Mouse (Mus musculus) embryonic facial prominence, embryonic 13.5 days (tissue): ENCODE data around the gene Scyl1. TPM values are rescaled to one million over a fixed set of nuclear protein-coding genes. Genes with fewer than 3 reads are reported as not detected.

ENCODE experiments used
- polyA plus RNA-seq: library from polyadenylated mRNA; unstranded; fragments of >200 nt; fragmentation: Nextera tagmentation; extraction: Ambion mirVana; gene quantifications from 2 replicates; pipeline ENCODE4 v1.2.1, GENCODE M21; 2015

The Scyl1 gene
- polyA plus RNA-seq, 1 experiment from 2014 or later = 75.3 TPM

Other genes starting within 250 kb of the Scyl1 start
- 5.8 and 6.4 TPM in 2 replicates for gene Ovol1, start 210.8 kb downstream of the Scyl1 start, polyA plus RNA-seq
- gene Ap5b1, start 203.4 kb downstream of the Scyl1 start, polyA plus RNA-seq = 3.1 and 3.3 TPM in 2 replicates
- 136 and 162 TPM in 2 replicates for gene Rnaseh2c, start 169.5 kb downstream of the Scyl1 start, polyA plus RNA-seq
- 55.8 and 60.0 TPM in 2 replicates for gene Kat5, start 161.2 kb downstream of the Scyl1 start, polyA plus RNA-seq
- gene Rela, start 133.9 kb downstream of the Scyl1 start, polyA plus RNA-seq = 47.4 and 53.0 TPM in 2 replicates
- 24.1 and 24.6 TPM in 2 replicates for gene Sipa1, start 107.7 kb downstream of the Scyl1 start, polyA plus RNA-seq
- gene Map3k11, start 82.7 kb downstream of the Scyl1 start, polyA plus RNA-seq = 19.2 and 20.5 TPM in 2 replicates
- gene Pcnx3, start 82.5 kb downstream of the Scyl1 start, polyA plus RNA-seq = 25.6 and 26.5 TPM in 2 replicates
- 0.52 and 0.59 TPM in 2 replicates for gene Kcnk7, start 67.1 kb downstream of the Scyl1 start, polyA plus RNA-seq
- gene Ehbp1l1, start 45.1 kb downstream of the Scyl1 start, polyA plus RNA-seq = 9.9 and 14.0 TPM in 2 replicates
- 115 and 126 TPM in 2 replicates for gene Fam89b, start 41.8 kb downstream of the Scyl1 start, polyA plus RNA-seq
- gene Ltbp3, start 30.5 kb downstream of the Scyl1 start, polyA plus RNA-seq = 44.4 and 47.8 TPM in 2 replicates
- 30.6 and 34.0 TPM in 2 replicates for gene Frmd8, start 103.9 kb upstream of the Scyl1 start, polyA plus RNA-seq
- gene Slc25a45, start 106.4 kb upstream of the Scyl1 start, polyA plus RNA-seq = 3.1 and 4.5 TPM in 2 replicates
- 3.8 and 4.7 TPM in 2 replicates for gene Tigd3, start 122.7 kb upstream of the Scyl1 start, polyA plus RNA-seq
- gene Dpf2, start 141.6 kb upstream of the Scyl1 start, polyA plus RNA-seq = 164 and 179 TPM in 2 replicates
- 4.7 TPM in 2 replicates for gene Cdc42ep2, start 153.4 kb upstream of the Scyl1 start, polyA plus RNA-seq
- gene Pola2, start 192.8 kb upstream of the Scyl1 start, polyA plus RNA-seq = 74.5 and 79.5 TPM in 2 replicates
- not detected in 2 replicates for gene Slc22a20, start 214.7 kb upstream of the Scyl1 start, polyA plus RNA-seq
- gene Capn1, start 244.5 kb upstream of the Scyl1 start, polyA plus RNA-seq = 8.1 and 10.3 TPM in 2 replicates